Mouse (Mus musculus): ENCODE data around the gene H2bfm.
"Not testable (repeated sequence)": the region's sequence is repeated elsewhere in the genome, so short reads cannot be mapped to it uniquely, and the experiment has no call there.

The H2bfm gene

GRCm38 (mm10) chrX:136927031-136927430 is at the start of gene H2bfm:
Gene H2bfm, plus strand, starts transcription at chrX:136927325.
- DNase-seq (ENCODE audit: low read depth, low spot score), result no peak

- DNase-seq (ENCODE audit: low read depth, low spot score), result no peak
These were observed 31.4 kb upstream of the H2bfm start for GRCm38 (mm10) chrX:136895757-136896156.

- DNase-seq (ENCODE audit: low read depth, low spot score), result no peak
These were observed 22.8 kb upstream of the H2bfm start for GRCm38 (mm10) chrX:136904369-136904768.

- DNase-seq (ENCODE audit: low read depth, low spot score), result no peak
These were observed 1.3 kb upstream of the H2bfm start for GRCm38 (mm10) chrX:136925863-136926262.

DNA sequence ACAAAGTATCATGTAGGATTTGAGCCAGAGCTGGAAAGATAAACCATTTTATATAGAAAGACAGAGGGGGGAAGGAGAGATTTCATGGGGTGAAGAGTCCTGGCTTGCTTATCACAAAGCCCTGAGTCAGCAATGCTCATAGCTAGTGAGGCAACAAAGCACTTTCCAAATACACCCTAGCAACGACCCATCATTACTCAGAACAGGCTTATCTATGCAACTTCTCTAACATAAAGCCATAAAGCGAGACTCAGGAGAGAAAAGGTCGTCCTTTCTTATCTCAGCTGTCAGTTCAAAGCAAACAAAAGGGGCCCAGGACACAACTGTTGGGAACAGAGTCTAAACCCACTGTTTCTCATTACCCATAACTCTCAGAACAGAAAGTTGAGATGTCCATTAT is 10.9 kb downstream of the H2bfm start:
- no peak for DNase-seq (ENCODE audit: low read depth, low spot score)

DNA sequence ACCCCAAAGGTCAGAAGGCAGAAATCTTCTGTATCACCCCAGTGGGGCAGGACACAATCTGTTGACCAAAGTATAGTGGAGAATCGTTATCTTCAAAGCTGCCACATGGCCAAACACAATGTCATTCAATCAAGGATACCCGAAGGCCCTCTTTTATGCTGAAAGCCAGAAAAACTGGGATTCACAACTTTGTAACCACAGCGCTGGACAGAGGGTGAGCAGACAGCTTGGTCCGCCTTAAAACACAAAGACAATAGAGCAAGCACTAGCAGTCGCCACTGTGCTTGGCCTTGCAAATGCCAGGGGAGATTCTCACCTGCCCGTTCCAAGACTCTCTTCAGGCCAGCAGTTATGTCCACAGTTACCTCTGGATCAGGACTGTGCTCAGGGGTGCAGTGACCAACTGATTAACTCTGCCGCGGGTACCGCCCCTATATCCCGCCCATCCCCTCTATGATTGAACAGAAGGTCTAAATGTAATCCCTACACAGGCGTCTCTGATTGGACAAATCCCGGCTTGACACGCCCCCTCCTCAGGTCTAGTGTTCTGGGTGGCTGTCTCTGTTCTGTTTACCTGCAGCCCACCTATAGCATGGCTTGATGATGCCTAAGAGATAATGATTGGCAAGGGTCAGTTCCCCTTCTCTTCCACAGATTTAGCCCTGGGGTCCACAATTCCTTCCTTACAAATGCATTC is 30.6 kb downstream of the H2bfm start:
- not testable (repeated sequence) for DNase-seq (ENCODE audit: low read depth, low spot score)

DNA sequence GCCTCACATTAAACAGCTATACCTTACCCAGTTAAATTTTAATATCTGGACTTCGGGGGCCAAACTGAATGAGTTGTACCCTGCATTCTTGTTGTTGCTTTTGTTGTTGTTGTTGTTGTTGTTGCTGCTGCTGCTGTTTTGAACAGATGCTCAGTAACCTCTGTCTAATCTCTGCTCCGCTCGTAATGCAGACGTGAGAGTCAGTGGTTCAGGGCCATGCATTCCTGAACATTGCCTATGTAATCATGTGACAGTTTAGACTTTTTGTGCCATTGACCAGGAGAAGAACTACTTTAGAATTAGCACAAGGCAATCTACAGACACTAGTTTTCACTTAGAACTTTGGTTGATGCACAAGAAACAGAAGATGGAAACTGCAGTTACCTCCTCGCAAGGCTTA is 31.2 kb downstream of the H2bfm start:
- not testable (repeated sequence) for DNase-seq (ENCODE audit: low read depth, low spot score)

GRCm38 (mm10) chrX:136959688-136960087 is 32.6 kb downstream of the H2bfm start:
- DNase-seq (ENCODE audit: low read depth, low spot score), result no peak

DNA sequence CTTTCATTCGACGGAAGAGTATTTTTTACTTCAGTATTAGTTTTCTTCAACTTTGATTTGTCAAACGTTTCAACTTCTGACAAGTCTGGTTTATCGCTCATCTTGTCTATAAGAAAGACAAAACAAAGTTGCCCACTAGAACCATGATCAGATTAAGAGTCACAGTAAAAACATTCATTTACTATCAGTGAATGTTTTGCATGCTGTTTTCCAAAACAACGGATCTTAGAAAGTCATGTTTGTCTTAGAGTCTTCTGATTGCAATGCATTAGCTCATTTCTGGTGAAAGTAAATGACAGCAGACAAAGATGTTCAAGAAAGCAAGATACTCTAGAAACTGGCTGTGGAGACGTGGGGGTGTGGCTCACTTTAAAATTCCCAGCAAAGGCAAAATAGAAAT is 48.3 kb downstream of the H2bfm start, which contains the start of gene Tmsb15b2:
Gene Tmsb15b2 (minus strand): TSS at position 101 of the 400 bp plus-strand sequence.
- DNase-seq (ENCODE audit: low read depth, low spot score), result not testable (repeated sequence)

GRCm38 (mm10) chrX:136976424-136977084 is 49.4 kb downstream of the H2bfm start, which contains the start of the genes Tmsb15l and Tmsb15b1:
Gene Tmsb15l, minus strand, starts transcription at chrX:136976869.
Gene Tmsb15b1, minus strand, starts transcription at chrX:136976874.
- no peak for DNase-seq (ENCODE audit: low read depth, low spot score)
